Mouse (Mus musculus): ENCODE measurements around the gene Abr. TPM values are rescaled to one million over a fixed set of nuclear protein-coding genes. Genes with fewer than 3 reads are reported as not detected.

The Abr gene
- polyA plus RNA-seq, 1 experiment from 2014 or later = 70.2 TPM

- peak; percentile 75 for ATAC-seq
- H3K9me3 ChIP-seq (replicated peaks) = no peaks in the 10 kb centered on the region
- WGBS = under 1% methylated on average over 19 of the region's 19 CpGs
- H3K4me3 ChIP-seq = peak overlapping the region; percentile 24
- peak overlapping the region; percentile 21; the same call in 1 of the 2 replicates for H3K27ac ChIP-seq
- peaks cover 65% of the 10 kb centered on the region for H3K27me3 ChIP-seq
- H3K4me2 ChIP-seq = peak overlapping the region; percentile 57
- H3K36me3 ChIP-seq (ENCODE audit: poor library complexity, severe bottlenecking) = no peaks in the 10 kb centered on the region
- peak overlapping the region; percentile 17 for H3K9ac ChIP-seq
- H3K4me1 ChIP-seq = peaks cover 39% of the 10 kb centered on the region
These were observed 23.8 kb upstream of the Abr start for GRCm38 (mm10) chr11:76645955-76646354.

- Histone ChIP-seq H3K4me2 (no peak overlapping the region), H3K27ac (peak overlapping the region; percentile 49), H3K36me3 (ENCODE audit: poor library complexity, severe bottlenecking) (no peaks in the 10 kb centered on the region), H3K27me3 (peaks cover 65% of the 10 kb centered on the region), H3K4me1 (peaks cover 39% of the 10 kb centered on the region), H3K9ac (no peak overlapping the region), H3K4me3 (no peak overlapping the region), H3K9me3 (replicated peaks) (no peaks in the 10 kb centered on the region)
- ATAC-seq = no peak
- 80% methylated on average over 9 of the region's 9 CpGs for WGBS
These were observed 22.9 kb upstream of the Abr start for GRCm38 (mm10) chr11:76645036-76645435.

- no peak overlapping the region for H3K4me3 ChIP-seq
- 25% methylated on average over 6 of the region's 6 CpGs for WGBS
- H3K27ac ChIP-seq = peak overlapping the region; percentile 49
These were observed 22.1 kb upstream of the Abr start for GRCm38 (mm10) chr11:76644257-76644656.

GRCm38 (mm10) chr11:76640231-76640630 is 18.1 kb upstream of the Abr start:
- 74% methylated on average over 4 of the region's 4 CpGs for WGBS
- Histone ChIP-seq H3K4me3 (no peak overlapping the region), H3K9me3 (replicated peaks) (no peaks in the 10 kb centered on the region), H3K27ac (no peak overlapping the region), H3K4me2 (no peak overlapping the region), H3K4me1 (peaks cover 15% of the 10 kb centered on the region), H3K36me3 (ENCODE audit: poor library complexity, severe bottlenecking) (no peaks in the 10 kb centered on the region), H3K27me3 (peaks cover 47% of the 10 kb centered on the region), H3K9ac (no peak overlapping the region)
- ATAC-seq = no peak

More at GRCm38 (mm10) chr11:76644257-76644656, 22.1 kb upstream of the Abr start:
- no peak for ATAC-seq
- H3K36me3 ChIP-seq (ENCODE audit: poor library complexity, severe bottlenecking) = no peaks in the 10 kb centered on the region
- H3K9me3 ChIP-seq (replicated peaks) = no peaks in the 10 kb centered on the region
- H3K27me3 ChIP-seq = peaks cover 61% of the 10 kb centered on the region
- H3K4me1 ChIP-seq = peaks cover 39% of the 10 kb centered on the region
- H3K9ac ChIP-seq = no peak overlapping the region
- H3K4me2 ChIP-seq = no peak overlapping the region

- no peak overlapping the region for H3K4me2 ChIP-seq
- peaks cover 39% of the 10 kb centered on the region for H3K27me3 ChIP-seq
- H3K9ac ChIP-seq = no peak overlapping the region
- peak overlapping the region; percentile 75 for H3K27ac ChIP-seq
- no peaks in the 10 kb centered on the region for H3K9me3 ChIP-seq (replicated peaks)
- 68% methylated on average over 17 of the region's 17 CpGs for WGBS
- no peak overlapping the region for H3K4me3 ChIP-seq
- no peaks in the 10 kb centered on the region for H3K36me3 ChIP-seq (ENCODE audit: poor library complexity, severe bottlenecking)
- ATAC-seq = peak; percentile 78; the same call in 1 of the 2 replicates
- H3K4me1 ChIP-seq = peaks cover 7% of the 10 kb centered on the region; the same call in 1 of the 2 replicates
These were observed 17.3 kb upstream of the Abr start for GRCm38 (mm10) chr11:76639269-76639985.

GRCm38 (mm10) chr11:76630487-76630886 is 8.4 kb upstream of the Abr start:
- H3K9me3 ChIP-seq (replicated peaks) = no peaks in the 10 kb centered on the region
- no peak for ATAC-seq
- 85% methylated on average over 5 of the region's 5 CpGs for WGBS

GRCm38 (mm10) chr11:76630023-76630422 is 7.9 kb upstream of the Abr start:
- Histone ChIP-seq H3K4me2 (no peak overlapping the region), H3K4me1 (no peaks in the 10 kb centered on the region), H3K36me3 (ENCODE audit: poor library complexity, severe bottlenecking) (no peaks in the 10 kb centered on the region), H3K4me3 (no peak overlapping the region), H3K27ac (no peak overlapping the region), H3K27me3 (peaks cover 8% of the 10 kb centered on the region), H3K9ac (no peak overlapping the region), H3K9me3 (replicated peaks) (no peaks in the 10 kb centered on the region)
- ATAC-seq = no peak
- whole genome bisulfite sequencing = 42% methylated on average over 2 of the region's 2 CpGs

More at GRCm38 (mm10) chr11:76630487-76630886, 8.4 kb upstream of the Abr start:
- no peaks in the 10 kb centered on the region for H3K36me3 ChIP-seq (ENCODE audit: poor library complexity, severe bottlenecking)
- no peak overlapping the region for H3K27ac ChIP-seq
- peaks cover 8% of the 10 kb centered on the region; the same call in 1 of the 2 replicates for H3K27me3 ChIP-seq
- no peak overlapping the region for H3K9ac ChIP-seq
- H3K4me2 ChIP-seq = no peak overlapping the region
- no peak overlapping the region for H3K4me3 ChIP-seq
- H3K4me1 ChIP-seq = no peaks in the 10 kb centered on the region

GRCm38 (mm10) chr11:76628613-76629012 is 6.5 kb upstream of the Abr start:
- whole genome bisulfite sequencing = 79% methylated on average over 5 of the region's 5 CpGs
- Histone ChIP-seq H3K27ac (no peak overlapping the region), H3K4me2 (no peak overlapping the region), H3K4me3 (no peak overlapping the region), H3K27me3 (peaks cover 22% of the 10 kb centered on the region), H3K36me3 (ENCODE audit: poor library complexity, severe bottlenecking) (no peaks in the 10 kb centered on the region), H3K9ac (no peak overlapping the region), H3K4me1 (peaks cover 2% of the 10 kb centered on the region; the same call in 1 of the 2 replicates), H3K9me3 (replicated peaks) (no peaks in the 10 kb centered on the region)
- ATAC-seq = no peak

DNA sequence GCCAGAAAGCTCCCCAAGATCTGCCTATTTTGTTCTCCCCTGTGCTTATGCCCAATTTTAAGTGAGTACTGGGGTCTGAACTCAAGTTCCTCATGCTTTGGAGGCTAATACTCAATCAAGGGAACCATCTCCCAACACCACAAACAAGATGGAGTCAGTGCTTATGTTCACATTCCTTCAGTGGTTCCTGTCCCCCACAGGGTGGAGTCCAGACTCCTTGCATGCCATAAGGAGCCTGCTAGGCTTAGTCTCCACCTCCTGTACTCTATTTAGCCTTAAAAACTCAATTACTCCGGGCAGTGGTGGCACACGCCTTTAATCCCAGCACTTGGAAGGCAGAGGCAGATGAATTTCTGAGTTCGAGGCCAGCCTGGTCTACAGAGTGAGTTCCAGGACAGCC is 2.8 kb upstream of the Abr start:
- Histone ChIP-seq H3K4me3 (no peak overlapping the region), H3K9ac (no peak overlapping the region), H3K9me3 (replicated peaks) (no peaks in the 10 kb centered on the region), H3K4me1 (peaks cover 23% of the 10 kb centered on the region), H3K36me3 (ENCODE audit: poor library complexity, severe bottlenecking) (no peaks in the 10 kb centered on the region), H3K4me2 (no peak overlapping the region), H3K27ac (no peak overlapping the region), H3K27me3 (peaks cover 54% of the 10 kb centered on the region)
- 84% methylated on average over 3 of the region's 3 CpGs for WGBS
- no peak for ATAC-seq

GRCm38 (mm10) chr11:76624071-76624470 is 2.0 kb upstream of the Abr start:
- no peaks in the 10 kb centered on the region for H3K9me3 ChIP-seq (replicated peaks)
- no peak overlapping the region for H3K9ac ChIP-seq
- peaks cover 23% of the 10 kb centered on the region for H3K4me1 ChIP-seq
- WGBS = 58% methylated on average over 10 of the region's 10 CpGs
- peak overlapping the region; percentile 100 for H3K4me2 ChIP-seq
- no peaks in the 10 kb centered on the region for H3K36me3 ChIP-seq (ENCODE audit: poor library complexity, severe bottlenecking)
- H3K27ac ChIP-seq = no peak overlapping the region
- no peak for ATAC-seq
- H3K27me3 ChIP-seq = peaks cover 62% of the 10 kb centered on the region
- H3K4me3 ChIP-seq = no peak overlapping the region

DNA sequence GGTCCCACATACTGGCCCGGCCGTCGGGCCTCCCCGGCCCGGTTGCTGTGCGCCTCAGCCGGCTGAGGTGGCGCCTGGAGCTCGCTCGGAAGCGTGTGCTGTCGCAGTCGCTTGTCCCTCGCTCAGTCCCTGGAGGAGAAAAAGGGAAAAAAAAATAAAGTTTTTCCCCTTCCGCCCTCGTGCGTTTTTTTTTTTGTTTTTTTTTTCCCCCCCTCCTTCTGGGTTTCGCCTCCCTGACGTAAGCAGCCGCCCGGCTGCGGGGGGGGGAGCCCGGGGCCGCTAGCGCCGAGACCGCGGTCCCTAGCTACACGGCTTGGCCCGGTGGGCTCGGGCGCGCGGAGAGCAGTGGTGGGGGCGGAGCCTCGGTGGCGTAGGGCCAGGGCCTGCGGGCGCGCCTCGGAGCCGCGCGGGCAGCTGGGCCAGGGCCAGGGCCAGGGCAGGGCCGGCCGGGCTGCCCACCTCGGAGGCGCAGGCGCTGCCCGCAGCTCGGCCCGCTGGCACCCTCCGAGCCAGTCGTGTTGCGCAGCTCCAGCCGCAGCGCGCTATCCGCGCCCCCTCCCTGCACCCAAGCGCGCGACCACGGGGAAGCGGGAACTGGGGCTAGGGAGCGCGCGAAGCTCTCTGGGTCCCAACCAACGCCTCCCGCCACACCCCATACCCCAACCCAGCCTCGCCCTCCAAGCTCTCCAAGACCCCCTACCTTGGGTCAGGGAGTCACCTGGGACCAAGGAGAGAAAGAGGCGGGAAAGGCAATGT is 1.3 kb upstream of the Abr start:
- ATAC-seq = peak; percentile 78
- Histone ChIP-seq H3K4me3 (peak overlapping the region; percentile 60), H3K9me3 (replicated peaks) (no peaks in the 10 kb centered on the region), H3K4me2 (peak overlapping the region; percentile 100), H3K4me1 (peaks cover 23% of the 10 kb centered on the region), H3K27ac (no peak overlapping the region), H3K27me3 (peaks cover 66% of the 10 kb centered on the region), H3K9ac (peak overlapping the region; percentile 68), H3K36me3 (ENCODE audit: poor library complexity, severe bottlenecking) (no peaks in the 10 kb centered on the region)
- WGBS = under 1% methylated on average over 56 of the region's 72 CpGs

- Histone ChIP-seq H3K27ac (no peak overlapping the region), H3K9ac (peak overlapping the region; percentile 68), H3K4me2 (peak overlapping the region; percentile 100), H3K4me1 (peaks cover 23% of the 10 kb centered on the region), H3K27me3 (peaks cover 66% of the 10 kb centered on the region), H3K9me3 (replicated peaks) (no peaks in the 10 kb centered on the region), H3K36me3 (ENCODE audit: poor library complexity, severe bottlenecking) (no peaks in the 10 kb centered on the region), H3K4me3 (peak overlapping the region; percentile 60)
- peak; percentile 50; the same call in 1 of the 2 replicates for ATAC-seq
- WGBS = under 1% methylated on average over 66 of the region's 66 CpGs
These were observed 572 bp upstream of the Abr start for GRCm38 (mm10) chr11:76622566-76623205.
